Mouse (Mus musculus) G1E-ER4 (cell line): Measurements from ENCODE around the gene Tmem179. TPM values are rescaled to one million over a fixed set of nuclear protein-coding genes. Genes with fewer than 3 reads are reported as not detected.

Experiments used
- GATA1 ChIP-seq: IDR thresholded peaks from one replicate; pipeline ENCODE4 v1.8.0; 2012; ENCODE audit warnings: low read length, inconsistent platforms
- polyA plus RNA-seq: library from polyadenylated mRNA; stranded (reverse); fragments of >175 nt; gene quantifications from 2 replicates; pipeline ENCODE4 v1.2.3, GENCODE M21; 2012

Gene Tmem179
- polyA plus RNA-seq, 1 experiment, result not detected

GRCm38 (mm10) chr12:112497731-112498130 is 18.8 kb downstream of the Tmem179 start:
- no peak for TF ChIP-seq GATA1

GRCm38 (mm10) chr12:112496136-112496535 is 20.4 kb downstream of the Tmem179 start:
- TF ChIP-seq GATA1, result no peak

GRCm38 (mm10) chr12:112490444-112490939 is 26.1 kb downstream of the Tmem179 start:
- TF ChIP-seq GATA1, result no peak

GRCm38 (mm10) chr12:112489535-112489934 is 27.0 kb downstream of the Tmem179 start:
- no peak for TF ChIP-seq GATA1

GRCm38 (mm10) chr12:112489134-112489533 is 27.4 kb downstream of the Tmem179 start, which contains the start of gene A530016L24Rik:
A530016L24Rik (plus strand) TSS chr12:112489448.
- no peak for TF ChIP-seq GATA1

GRCm38 (mm10) chr12:112473777-112474176 is 42.8 kb downstream of the Tmem179 start:
- no peak for TF ChIP-seq GATA1

GRCm38 (mm10) chr12:112470216-112470615 is 46.3 kb downstream of the Tmem179 start:
- no peak for TF ChIP-seq GATA1

GRCm38 (mm10) chr12:112469393-112469792 is 47.2 kb downstream of the Tmem179 start:
- no peak for TF ChIP-seq GATA1

- TF ChIP-seq GATA1, result no peak
Observed at GRCm38 (mm10) chr12:112467387-112467786, 49.2 kb downstream of the Tmem179 start.

- no peak for TF ChIP-seq GATA1
Observed at GRCm38 (mm10) chr12:112465928-112466327, 50.6 kb downstream of the Tmem179 start.

GRCm38 (mm10) chr12:112464516-112464915 is 52.0 kb downstream of the Tmem179 start:
- TF ChIP-seq GATA1, result no peak

- no peak for TF ChIP-seq GATA1
Observed at GRCm38 (mm10) chr12:112463750-112464444, 52.6 kb downstream of the Tmem179 start.

- TF ChIP-seq GATA1, result no peak
Observed at GRCm38 (mm10) chr12:112463209-112463608, 53.3 kb downstream of the Tmem179 start.

- TF ChIP-seq GATA1, result no peak
Observed at GRCm38 (mm10) chr12:112462423-112462822, 54.1 kb downstream of the Tmem179 start.

- no peak for TF ChIP-seq GATA1
Observed at GRCm38 (mm10) chr12:112457839-112458238, 58.7 kb downstream of the Tmem179 start.

GRCm38 (mm10) chr12:112456144-112456713 is 60.3 kb downstream of the Tmem179 start:
- TF ChIP-seq GATA1, result no peak

- TF ChIP-seq GATA1, result no peak
Observed at GRCm38 (mm10) chr12:112451826-112452225, 64.7 kb downstream of the Tmem179 start.
